Mouse (Mus musculus): Measurements from ENCODE around the gene Atcay. TPM values are rescaled to one million over a fixed set of nuclear protein-coding genes. Genes with fewer than 3 reads are reported as not detected.
A peak's percentile ranks its signal among the peaks of the same experiment; 100 is the strongest.

Atcay gene
- polyA plus RNA-seq, 1 experiment from 2014 or later = 1.1 TPM

- ATAC-seq = peak; percentile 88
- H3K4me3 ChIP-seq (ENCODE audit: low read depth, low read length) = peak within 1 kb of the TSS; percentile 93
- H3K4me2 ChIP-seq (replicated peaks; ENCODE audit: low read depth) = peak within 1 kb of the TSS; percentile 88
- H3K36me3 ChIP-seq (ENCODE audit: control insufficient read depth, insufficient read depth) = peaks cover 10% of the 10 kb centered on the region
- H3K9ac ChIP-seq (ENCODE audit: low read depth, low read length) = peak within 1 kb of the TSS; percentile 94
- peak within 1 kb of the TSS; percentile 77 for H3K27ac ChIP-seq (ENCODE audit: low read depth, low read length)
- H3K27me3 ChIP-seq (replicated peaks; ENCODE audit: control insufficient read depth, insufficient read depth, low read length) = no peaks in the 10 kb centered on the region
- 0 out of 2 replicates have a peak, but pooled peaks cover 4% of the 10 kb centered on the region for H3K4me1 ChIP-seq (replicated peaks; ENCODE audit: control insufficient read depth, insufficient read depth, low read length)
- H3K9me3 ChIP-seq (ENCODE audit: control insufficient read depth) = no peaks in the 10 kb centered on the region
- TF ChIP-seq CTCF (IDR thresholded peaks at IDR 0.05; ENCODE audit: low read depth) = no peak
- 1% methylated on average over 64 of the region's 64 CpGs for WGBS
Observed at GRCm38 (mm10) chr10:81167200-81168086, 63.2 kb downstream of the Atcay start, which contains the start of gene Pias4. Gene Pias4 (minus strand): TSS chr10:81167923.

DNA sequence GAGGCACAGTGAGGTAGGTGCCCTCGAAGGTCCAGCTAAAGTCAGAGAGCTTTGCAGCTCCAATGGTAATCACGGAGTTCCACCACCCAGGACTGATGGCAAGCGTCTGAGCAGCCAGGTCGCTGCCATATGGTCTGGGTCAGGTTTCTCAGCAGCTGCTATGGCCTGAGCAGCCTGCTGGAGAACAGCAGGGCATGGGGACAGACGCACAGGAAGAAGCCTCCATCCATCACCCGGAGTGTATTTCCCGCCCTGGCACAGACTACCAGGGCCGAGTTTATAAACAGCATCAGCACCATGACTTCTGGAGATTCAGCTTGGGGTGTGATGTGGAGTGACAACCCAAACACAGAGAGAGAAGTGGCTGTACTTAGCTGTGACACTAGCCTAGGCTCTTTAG is 65.5 kb downstream of the Atcay start:
- Histone ChIP-seq H3K4me3 (ENCODE audit: low read depth, low read length) (no peak overlapping the region), H3K9me3 (ENCODE audit: control insufficient read depth) (no peaks in the 10 kb centered on the region), H3K4me2 (replicated peaks; ENCODE audit: low read depth) (no peak overlapping the region), H3K9ac (ENCODE audit: low read depth, low read length) (no peak overlapping the region), H3K27me3 (replicated peaks; ENCODE audit: control insufficient read depth, insufficient read depth, low read length) (no peaks in the 10 kb centered on the region), H3K27ac (ENCODE audit: low read depth, low read length) (no peak overlapping the region), H3K36me3 (ENCODE audit: control insufficient read depth, insufficient read depth) (peaks cover 33% of the 10 kb centered on the region), H3K4me1 (replicated peaks; ENCODE audit: control insufficient read depth, insufficient read depth, low read length) (0 out of 2 replicates have a peak, but pooled peaks cover 4% of the 10 kb centered on the region)
- no peak for ATAC-seq
- 77% methylated on average over 8 of the region's 8 CpGs for WGBS
- TF ChIP-seq CTCF (IDR thresholded peaks at IDR 0.05; ENCODE audit: low read depth) = no peak

DNA sequence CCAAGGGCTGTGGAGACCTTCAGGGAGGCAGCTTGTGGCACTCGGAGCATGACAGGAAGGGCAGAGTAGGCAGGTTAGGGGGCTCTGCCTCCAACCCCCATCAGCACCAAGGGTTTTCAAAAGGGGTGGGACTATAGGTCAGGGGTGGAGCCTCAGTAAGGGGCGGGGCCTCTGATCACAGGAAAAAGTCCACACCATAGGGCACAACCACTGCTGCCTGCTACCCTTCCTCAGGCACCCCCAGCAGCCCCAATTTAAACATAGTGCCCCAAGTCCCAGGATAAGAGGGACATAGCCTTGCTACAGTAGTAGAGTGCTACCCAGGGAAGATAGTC is 68.3 kb downstream of the Atcay start:
- ATAC-seq = 0 out of 2 replicates have a peak, but pooled peaks have one; percentile 15
- WGBS = 52% methylated on average over 2 of the region's 2 CpGs
- Histone ChIP-seq H3K36me3 (ENCODE audit: control insufficient read depth, insufficient read depth) (peaks cover 46% of the 10 kb centered on the region), H3K9ac (ENCODE audit: low read depth, low read length) (peak overlapping the region; percentile 0; the same call in 1 of the 2 replicates), H3K4me2 (replicated peaks; ENCODE audit: low read depth) (no peak overlapping the region), H3K4me1 (replicated peaks; ENCODE audit: control insufficient read depth, insufficient read depth, low read length) (no peaks in the 10 kb centered on the region), H3K9me3 (ENCODE audit: control insufficient read depth) (no peaks in the 10 kb centered on the region), H3K27ac (ENCODE audit: low read depth, low read length) (no peak overlapping the region; the same call in 1 of the 2 replicates), H3K4me3 (ENCODE audit: low read depth, low read length) (no peak overlapping the region), H3K27me3 (replicated peaks; ENCODE audit: control insufficient read depth, insufficient read depth, low read length) (no peaks in the 10 kb centered on the region)
- TF ChIP-seq CTCF (IDR thresholded peaks at IDR 0.05; ENCODE audit: low read depth) = no peak

GRCm38 (mm10) chr10:81161602-81162317 is 68.9 kb downstream of the Atcay start:
- Histone ChIP-seq H3K36me3 (ENCODE audit: control insufficient read depth, insufficient read depth) (peaks cover 51% of the 10 kb centered on the region), H3K9me3 (ENCODE audit: control insufficient read depth) (no peaks in the 10 kb centered on the region), H3K27me3 (replicated peaks; ENCODE audit: control insufficient read depth, insufficient read depth, low read length) (no peaks in the 10 kb centered on the region), H3K4me3 (ENCODE audit: low read depth, low read length) (no peak overlapping the region), H3K4me1 (replicated peaks; ENCODE audit: control insufficient read depth, insufficient read depth, low read length) (no peaks in the 10 kb centered on the region), H3K27ac (ENCODE audit: low read depth, low read length) (no peak overlapping the region; the same call in 1 of the 2 replicates), H3K4me2 (replicated peaks; ENCODE audit: low read depth) (no peak overlapping the region), H3K9ac (ENCODE audit: low read depth, low read length) (peak overlapping the region; percentile 0; the same call in 1 of the 2 replicates)
- WGBS = 72% methylated on average over 8 of the region's 8 CpGs
- TF ChIP-seq CTCF (IDR thresholded peaks at IDR 0.05; ENCODE audit: low read depth) = no peak
- peak; percentile 29; the same call in 1 of the 2 replicates for ATAC-seq

GRCm38 (mm10) chr10:81154736-81155135 is 75.9 kb downstream of the Atcay start:
- H3K9ac ChIP-seq (ENCODE audit: low read depth, low read length) = no peak overlapping the region
- H3K4me3 ChIP-seq (ENCODE audit: low read depth, low read length) = no peak overlapping the region
- WGBS = 75% methylated on average over 6 of the region's 6 CpGs
- peaks cover 65% of the 10 kb centered on the region for H3K36me3 ChIP-seq (ENCODE audit: control insufficient read depth, insufficient read depth)
- no peak for TF ChIP-seq CTCF (IDR thresholded peaks at IDR 0.05; ENCODE audit: low read depth)
- H3K27ac ChIP-seq (ENCODE audit: low read depth, low read length) = peak overlapping the region; percentile 15; the same call in 1 of the 2 replicates
- no peaks in the 10 kb centered on the region for H3K27me3 ChIP-seq (replicated peaks; ENCODE audit: control insufficient read depth, insufficient read depth, low read length)
- no peaks in the 10 kb centered on the region for H3K4me1 ChIP-seq (replicated peaks; ENCODE audit: control insufficient read depth, insufficient read depth, low read length)
- no peak for ATAC-seq
- no peak overlapping the region for H3K4me2 ChIP-seq (replicated peaks; ENCODE audit: low read depth)
- H3K9me3 ChIP-seq (ENCODE audit: control insufficient read depth) = no peaks in the 10 kb centered on the region

Small RNA genes lying within 50 kb of the gene (microRNA-seq; reads per million reads assigned to microRNA genes)
- gene Mir3057 = 3.8 reads per million, percentile 7 among the genes with 10 or more reads in this experiment

Other genes with a start within 250 kb of the Atcay start
- gene Gng7, start 215.9 kb downstream of the Atcay start, polyA plus RNA-seq (2015; fragmentation: Nextera tagmentation; extraction: Ambion mirVana) = 0.81 and 1.2 TPM in 2 replicates
- gene Diras1, start 205.2 kb downstream of the Atcay start, polyA plus RNA-seq (2015; fragmentation: Nextera tagmentation; extraction: Ambion mirVana) = 0.43 and 0.91 TPM in 2 replicates
- 10.5 and 11.1 TPM in 2 replicates for gene Slc39a3, start 193.4 kb downstream of the Atcay start, polyA plus RNA-seq (2015; fragmentation: Nextera tagmentation; extraction: Ambion mirVana)
- 119 and 124 TPM in 2 replicates for gene Sgta, start 170.7 kb downstream of the Atcay start, polyA plus RNA-seq (2015; fragmentation: Nextera tagmentation; extraction: Ambion mirVana)
- gene Thop1, start 160.8 kb downstream of the Atcay start, polyA plus RNA-seq (2015; fragmentation: Nextera tagmentation; extraction: Ambion mirVana) = 11.6 and 12.0 TPM in 2 replicates
- gene Creb3l3, start 132.0 kb downstream of the Atcay start, polyA plus RNA-seq (2015; fragmentation: Nextera tagmentation; extraction: Ambion mirVana) = 385 and 396 TPM in 2 replicates
- 258 and 259 TPM in 2 replicates for gene Map2k2, start 124.9 kb downstream of the Atcay start, polyA plus RNA-seq (2015; fragmentation: Nextera tagmentation; extraction: Ambion mirVana)
- gene Zbtb7a, start 95.6 kb downstream of the Atcay start, polyA plus RNA-seq (2015; fragmentation: Nextera tagmentation; extraction: Ambion mirVana) = 54.1 and 67.6 TPM in 2 replicates
- gene Pias4, start 62.9 kb downstream of the Atcay start, polyA plus RNA-seq (2015; fragmentation: Nextera tagmentation; extraction: Ambion mirVana) = 32.8 and 36.5 TPM in 2 replicates
- gene Eef2, start 54.2 kb downstream of the Atcay start, polyA plus RNA-seq (2015; fragmentation: Nextera tagmentation; extraction: Ambion mirVana) = 286 and 316 TPM in 2 replicates
- 50.5 and 53.4 TPM in 2 replicates for gene Dapk3, start 47.8 kb downstream of the Atcay start, polyA plus RNA-seq (2015; fragmentation: Nextera tagmentation; extraction: Ambion mirVana)
- 0.12 TPM in 2 replicates for gene 4930442H23Rik, start 47.0 kb downstream of the Atcay start, polyA plus RNA-seq (2015; fragmentation: Nextera tagmentation; extraction: Ambion mirVana)
- gene Nmrk2, start 28.8 kb downstream of the Atcay start, polyA plus RNA-seq (2015; fragmentation: Nextera tagmentation; extraction: Ambion mirVana) = 0.08 and 0.10 TPM in 2 replicates
- 3.2 and 3.4 TPM in 2 replicates for gene Zfr2, start 2.3 kb upstream of the Atcay start, polyA plus RNA-seq (2015; fragmentation: Nextera tagmentation; extraction: Ambion mirVana)
- gene Matk, start 22.1 kb upstream of the Atcay start, polyA plus RNA-seq (2015; fragmentation: Nextera tagmentation; extraction: Ambion mirVana) = 0.66 and 1.2 TPM in 2 replicates
- 268 and 287 TPM in 2 replicates for gene Mrpl54, start 36.1 kb upstream of the Atcay start, polyA plus RNA-seq (2015; fragmentation: Nextera tagmentation; extraction: Ambion mirVana)
- gene Apba3, start 36.1 kb upstream of the Atcay start, polyA plus RNA-seq (2015; fragmentation: Nextera tagmentation; extraction: Ambion mirVana) = 75.2 and 75.4 TPM in 2 replicates
- gene Tjp3, start 60.7 kb upstream of the Atcay start, polyA plus RNA-seq (2015; fragmentation: Nextera tagmentation; extraction: Ambion mirVana) = 43.2 and 43.4 TPM in 2 replicates
- gene Pip5k1c, start 62.1 kb upstream of the Atcay start, polyA plus RNA-seq (2015; fragmentation: Nextera tagmentation; extraction: Ambion mirVana) = 27.2 and 27.6 TPM in 2 replicates
- 14.7 and 15.0 TPM in 2 replicates for gene Cactin, start 90.3 kb upstream of the Atcay start, polyA plus RNA-seq (2015; fragmentation: Nextera tagmentation; extraction: Ambion mirVana)
- 9.8 and 10.7 TPM in 2 replicates for gene Tbxa2r, start 97.9 kb upstream of the Atcay start, polyA plus RNA-seq (2015; fragmentation: Nextera tagmentation; extraction: Ambion mirVana)
- 0.04 and 0.08 TPM in 2 replicates for gene Gipc3, start 112.4 kb upstream of the Atcay start, polyA plus RNA-seq (2015; fragmentation: Nextera tagmentation; extraction: Ambion mirVana)
- 99.8 and 111 TPM in 2 replicates for gene Hmg20b, start 119.6 kb upstream of the Atcay start, polyA plus RNA-seq (2015; fragmentation: Nextera tagmentation; extraction: Ambion mirVana)
- 29.6 and 32.8 TPM in 2 replicates for gene Mfsd12, start 126.7 kb upstream of the Atcay start, polyA plus RNA-seq (2015; fragmentation: Nextera tagmentation; extraction: Ambion mirVana)
- 0.85 and 1.5 TPM in 2 replicates for gene 4930404N11Rik, start 135.0 kb upstream of the Atcay start, polyA plus RNA-seq (2015; fragmentation: Nextera tagmentation; extraction: Ambion mirVana)
- 40.8 and 45.2 TPM in 2 replicates for gene Fzr1, start 147.7 kb upstream of the Atcay start, polyA plus RNA-seq (2015; fragmentation: Nextera tagmentation; extraction: Ambion mirVana)
- gene Dohh, start 153.6 kb upstream of the Atcay start, polyA plus RNA-seq (2015; fragmentation: Nextera tagmentation; extraction: Ambion mirVana) = 54.0 and 59.4 TPM in 2 replicates
- gene Gm48551, start 153.6 kb upstream of the Atcay start, polyA plus RNA-seq (2015; fragmentation: Nextera tagmentation; extraction: Ambion mirVana) = 0.76 and 1.1 TPM in 2 replicates
- 0.31 TPM in 1 of 2 replicates, not detected in the other for gene Gm48552, start 158.2 kb upstream of the Atcay start, polyA plus RNA-seq (2015; fragmentation: Nextera tagmentation; extraction: Ambion mirVana)
- 1,233 and 1,333 TPM in 2 replicates for gene Smim24, start 162.2 kb upstream of the Atcay start, polyA plus RNA-seq (2015; fragmentation: Nextera tagmentation; extraction: Ambion mirVana)
- 29.2 and 35.1 TPM in 2 replicates for gene Nfic, start 224.8 kb upstream of the Atcay start, polyA plus RNA-seq (2015; fragmentation: Nextera tagmentation; extraction: Ambion mirVana)